Comparison of ENCODE assay signal across 19 mouse cellular contexts in genomic region chr1:166008634-166009350, GRCm38 (mm10).
"Had no signal": no experiment of that assay in that cellular context is flagged by ENCODE, and none has a peak within 500 bp of the region (broad histone marks: within the 10 kb centered on the region; RNA-seq: fewer than 3 reads in every experiment).

No protein-coding gene starts in this region.

- H3K4me2 ChIP-seq: limb, embryonic 13.5 days; liver, embryonic 12.5 days; liver, embryonic 15.5 days; lung, embryonic 15.5 days; midbrain, embryonic 13.5 days; neural tube, embryonic 13.5 days had no signal

- H3K36me3 ChIP-seq: limb, embryonic 10.5 days; limb, embryonic 13.5 days; liver, embryonic 12.5 days; liver, embryonic 15.5 days; lung, embryonic 15.5 days; midbrain, embryonic 13.5 days; neural tube, embryonic 13.5 days had no signal

- H3K9me3 ChIP-seq: limb, embryonic 10.5 days; limb, embryonic 13.5 days; liver, embryonic 12.5 days; liver, embryonic 15.5 days; lung, embryonic 15.5 days; midbrain, embryonic 13.5 days; neural tube, embryonic 13.5 days had no signal

- H3K4me1 ChIP-seq: limb, embryonic 13.5 days; liver, embryonic 12.5 days; liver, embryonic 15.5 days; lung, embryonic 15.5 days; midbrain, embryonic 13.5 days; neural tube, embryonic 13.5 days had no signal

- ATAC-seq: liver, embryonic 12.5 days; midbrain, embryonic 13.5 days; midbrain, embryonic 16.5 days had no signal

- H3K9ac ChIP-seq: limb, embryonic 13.5 days; liver, embryonic 12.5 days; liver, embryonic 15.5 days; lung, embryonic 15.5 days; midbrain, embryonic 13.5 days; neural tube, embryonic 13.5 days had no signal

- H3K27me3 ChIP-seq: limb, embryonic 13.5 days; liver, embryonic 12.5 days; liver, embryonic 15.5 days; lung, embryonic 15.5 days; midbrain, embryonic 13.5 days; neural tube, embryonic 13.5 days had no signal

- H3K27ac ChIP-seq: layer of hippocampus, adult 2 months; limb, embryonic 10.5 days; limb, embryonic 13.5 days; liver, embryonic 12.5 days; liver, embryonic 15.5 days; lung, embryonic 15.5 days; midbrain, embryonic 13.5 days; neural tube, embryonic 13.5 days had no signal

- DNase-seq: kidney, adult 18-20 months; kidney, adult 9 months; kidney, postnatal 25 days; layer of hippocampus, adult 9-11 months; liver; lung, adult 18-20 months; lung, postnatal 10 days; lung, postnatal 36 days; thymus, postnatal 25 days had no signal

- H3K4me3 ChIP-seq: layer of hippocampus, adult 2 months; limb, embryonic 10.5 days; limb, embryonic 13.5 days; liver, embryonic 12.5 days; liver, embryonic 15.5 days; lung, embryonic 15.5 days; midbrain, embryonic 13.5 days; myocyte; neural tube, embryonic 13.5 days had no signal
